Mouse (Mus musculus) duodenum, adult 2 months (tissue): Measurements from ENCODE around the gene Rab34. TPM values are rescaled to one million over a fixed set of nuclear protein-coding genes. Genes with fewer than 3 reads are reported as not detected.

Experiments used
- polyA plus RNA-seq: library from polyadenylated mRNA; depleted of rRNA; stranded (reverse); fragments of >200 nt; gene quantifications from 2 replicates; pipeline ENCODE4 v1.2.3, GENCODE M21; 2012; ENCODE audit warnings: low replicate concordance; rRNA removed

Gene Rab34
- polyA plus RNA-seq: 16.4 and 23.3 TPM in 2 replicates

DNA sequence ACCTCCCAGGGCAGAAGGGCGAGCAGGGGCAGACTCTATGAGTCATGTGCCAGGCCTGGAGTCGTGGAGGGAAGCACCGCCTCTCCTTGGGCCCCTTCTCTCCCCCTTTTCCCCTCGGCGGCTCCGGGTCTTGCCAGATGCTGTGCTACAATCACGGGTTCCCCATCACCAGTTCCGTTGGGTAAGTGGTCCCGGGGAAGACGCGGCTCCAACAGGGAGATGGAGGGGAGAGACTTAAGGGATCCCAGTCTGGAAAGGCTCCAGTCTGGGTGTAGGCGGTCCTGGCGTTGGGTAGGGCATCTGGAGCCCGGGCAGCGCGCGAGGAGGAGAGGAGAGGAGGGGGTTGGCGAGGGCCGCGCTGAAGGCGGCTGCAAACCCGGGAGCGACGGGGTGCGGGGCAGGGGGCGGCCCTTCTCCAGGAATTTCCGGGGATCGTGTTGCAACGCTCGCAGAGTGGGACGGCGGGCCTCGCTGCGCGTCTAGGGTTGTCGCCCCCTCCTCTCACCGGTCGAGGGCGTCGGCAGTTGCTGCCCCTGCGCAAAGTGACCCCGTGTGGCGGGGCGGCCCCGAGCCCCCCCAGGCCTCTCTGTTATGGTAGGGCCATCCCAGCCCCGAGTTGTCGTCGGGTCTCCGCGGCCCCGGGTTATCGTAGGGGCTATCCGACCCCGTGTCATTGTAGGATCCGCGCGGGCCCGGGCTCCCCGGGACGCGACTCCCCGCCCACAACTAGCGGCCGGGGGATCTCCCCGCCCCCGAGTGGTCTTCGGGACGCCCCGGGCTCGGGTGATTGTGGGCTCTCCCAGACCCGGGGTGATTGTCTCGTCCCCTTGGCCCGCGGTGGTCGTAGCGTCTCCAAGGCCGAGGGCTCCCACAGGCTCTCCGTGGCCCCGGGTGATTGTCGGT lies at the start of gene Rab34:
Gene Rab34 (plus strand): TSS at position 100 of the 903 bp plus-strand sequence.

DNA sequence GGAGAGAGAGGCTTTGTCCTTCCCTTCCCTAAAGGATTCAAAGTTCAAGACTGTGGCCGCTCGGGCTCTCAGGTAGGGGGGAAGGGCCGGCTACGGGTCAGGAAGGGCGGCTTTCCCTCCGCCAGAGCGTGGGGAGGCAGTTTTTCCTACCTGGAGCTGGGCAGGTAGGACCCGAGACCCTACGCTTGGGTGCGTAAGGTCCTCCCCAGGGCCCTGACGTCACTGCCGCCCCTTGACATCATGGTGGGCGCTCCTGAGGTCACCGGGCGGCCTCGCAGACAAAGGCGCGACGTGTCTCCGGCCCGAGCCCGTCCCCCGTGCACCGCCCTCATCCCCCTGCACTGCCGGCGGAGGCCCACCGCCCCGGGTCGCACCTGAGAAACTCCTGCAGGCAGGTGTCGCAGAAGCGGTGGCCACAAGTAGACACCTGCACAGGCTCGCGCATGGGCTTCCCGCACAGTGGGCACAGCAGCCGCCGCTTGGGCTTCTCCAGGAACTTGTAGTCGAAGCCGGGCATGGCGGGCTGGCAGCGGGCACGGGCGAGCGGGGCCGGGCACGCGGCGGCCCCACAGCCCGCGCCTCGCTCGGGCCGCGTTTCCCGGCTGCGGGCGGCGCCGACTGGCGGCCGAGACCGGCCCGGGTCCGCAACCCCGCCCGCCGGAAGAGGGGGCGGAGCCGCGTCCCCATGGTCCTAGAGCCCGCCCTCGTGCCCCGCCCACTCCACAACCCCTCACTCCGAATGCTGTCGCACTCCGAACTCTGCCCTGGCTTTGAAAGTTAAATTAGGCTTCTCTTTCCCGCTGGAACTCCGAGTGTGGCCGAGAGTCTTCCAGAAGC lies 23.1 kb upstream of the Rab34 start, which contains the start of gene Traf4:
Gene Traf4 (minus strand): TSS at position 666 of the 837 bp plus-strand sequence.

DNA sequence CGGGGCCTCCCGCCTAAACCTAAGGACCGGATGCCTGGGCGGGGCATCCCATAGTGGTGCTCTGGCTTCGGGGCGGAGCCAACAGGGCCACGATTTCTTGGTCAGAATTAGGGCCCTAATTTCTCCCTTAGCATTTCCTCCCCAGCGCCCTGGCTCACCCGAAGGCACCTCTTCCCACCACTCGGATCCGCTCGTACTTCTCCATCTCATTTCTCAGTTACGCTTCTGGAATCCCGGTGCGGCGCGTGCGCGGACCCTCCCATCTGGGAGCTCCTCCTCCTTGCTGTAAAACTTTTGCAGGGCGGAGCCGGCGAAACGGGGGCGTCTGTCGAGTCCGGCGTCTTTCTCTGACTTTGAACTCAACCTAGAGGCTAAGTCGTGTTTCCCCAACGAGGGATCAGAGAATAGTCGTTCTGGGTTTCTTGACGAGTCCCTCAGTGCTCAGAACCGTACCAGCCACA lies 11.8 kb upstream of the Rab34 start, which contains the start of the genes Nek8 and Tlcd1:
Gene Nek8 (minus strand): TSS at position 274 of the 461 bp plus-strand sequence.
Gene Tlcd1 (plus strand): TSS at position 310 of the 461 bp plus-strand sequence.

DNA sequence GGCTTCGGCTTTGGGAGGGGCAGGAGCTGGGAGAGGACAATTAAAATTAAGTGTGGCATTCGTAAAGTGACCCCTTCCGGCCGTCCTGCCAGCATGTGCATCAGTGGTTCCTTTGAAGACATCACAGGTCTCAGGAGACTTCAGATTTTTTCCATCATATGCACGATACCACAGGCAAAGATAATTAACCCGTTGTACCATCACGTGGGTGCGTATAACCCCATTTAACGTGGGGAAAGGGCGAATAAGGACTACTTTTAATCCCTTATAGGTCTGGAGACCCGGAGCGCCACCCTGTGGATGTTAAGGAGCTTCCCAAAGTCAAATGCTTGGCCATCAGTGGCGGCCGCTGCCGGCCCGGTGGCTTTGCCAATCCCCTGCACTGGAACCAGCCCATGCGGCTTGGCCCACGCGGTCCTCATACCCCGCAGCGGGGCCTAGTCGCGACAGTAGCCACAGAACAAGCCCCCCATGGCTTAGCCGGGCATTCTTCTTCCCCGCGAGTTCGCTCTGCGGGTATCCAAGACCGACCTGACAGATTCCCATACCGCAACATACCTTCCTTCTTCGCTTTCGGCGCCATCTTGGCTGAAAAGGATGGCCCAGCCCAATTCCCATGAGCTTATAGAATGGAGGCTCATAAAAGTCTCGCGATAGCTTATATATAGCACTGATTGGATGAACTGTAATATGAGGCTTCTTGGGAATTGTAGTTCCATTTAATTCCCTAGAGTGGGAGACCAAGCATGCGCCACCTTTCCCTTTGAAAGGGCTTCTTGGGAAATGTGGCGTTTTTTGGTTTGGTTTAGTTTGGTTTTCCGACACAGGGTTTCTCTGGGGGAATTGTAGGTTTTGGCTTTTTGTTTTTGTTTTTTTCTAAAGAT lies 5.0 kb upstream of the Rab34 start, which contains the start of gene Rpl23a:
Gene Rpl23a (minus strand): TSS at position 624 of the 884 bp plus-strand sequence.

DNA sequence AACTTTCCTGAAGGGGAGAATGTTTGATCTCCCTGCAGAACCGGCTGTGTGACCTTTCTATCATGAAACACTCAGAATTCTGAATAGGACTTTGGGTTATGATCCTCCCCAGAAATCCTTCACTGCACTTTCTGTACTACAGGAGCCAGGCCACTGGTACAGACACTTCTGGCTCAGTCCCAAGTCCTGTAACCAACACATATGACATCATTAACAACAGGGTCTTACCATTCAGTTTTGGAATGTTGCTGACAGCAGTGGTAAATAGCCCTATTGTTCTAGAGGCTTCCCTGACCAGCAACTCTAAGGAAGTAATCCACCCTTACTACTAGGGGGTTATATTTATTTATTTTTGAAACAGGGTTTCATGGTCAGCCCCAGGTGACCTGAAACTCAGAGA lies 4.9 kb downstream of the Rab34 start, which contains the start of gene Proca1:
Gene Proca1 (plus strand): TSS at position 280 of the 400 bp plus-strand sequence.

Other genes with a start within 250 kb of the Rab34 start
- gene Phf12, start 205.7 kb upstream of the Rab34 start, polyA plus RNA-seq: 27.3 and 36.2 TPM in 2 replicates
- 3.5 and 5.1 TPM in 2 replicates for gene Dhrs13, start 156.2 kb upstream of the Rab34 start, polyA plus RNA-seq
- 18.4 and 20.2 TPM in 2 replicates for gene Flot2, start 150.5 kb upstream of the Rab34 start, polyA plus RNA-seq
- 18.0 and 20.9 TPM in 2 replicates for gene Eral1, start 108.0 kb upstream of the Rab34 start, polyA plus RNA-seq
- 16.0 and 18.4 TPM in 2 replicates for gene Fam222b, start 93.8 kb upstream of the Rab34 start, polyA plus RNA-seq
- 110 and 140 TPM in 2 replicates for gene Traf4, start 22.8 kb upstream of the Rab34 start, polyA plus RNA-seq
- 4.4 and 8.1 TPM in 2 replicates for gene Nek8, start 11.8 kb upstream of the Rab34 start, polyA plus RNA-seq
- 13.9 and 16.6 TPM in 2 replicates for gene Tlcd1, start 11.7 kb upstream of the Rab34 start, polyA plus RNA-seq
- gene Rpl23a, start 4.8 kb upstream of the Rab34 start, polyA plus RNA-seq: 21.1 and 31.3 TPM in 2 replicates
- gene Proca1, start 5.0 kb downstream of the Rab34 start, polyA plus RNA-seq: 0.08 TPM in 1 of 2 replicates, not detected in the other
- gene Sdf2, start 57.3 kb downstream of the Rab34 start, polyA plus RNA-seq: 59.0 and 80.1 TPM in 2 replicates
- gene Supt6, start 57.6 kb downstream of the Rab34 start, polyA plus RNA-seq: 26.9 and 28.7 TPM in 2 replicates
- gene 2610507B11Rik, start 73.3 kb downstream of the Rab34 start, polyA plus RNA-seq: 62.4 and 65.4 TPM in 2 replicates
- 0.12 and 0.16 TPM in 2 replicates for gene BC030499, start 102.4 kb downstream of the Rab34 start, polyA plus RNA-seq
- gene Spag5, start 113.1 kb downstream of the Rab34 start, polyA plus RNA-seq: 7.9 and 16.4 TPM in 2 replicates
- 13.5 and 30.0 TPM in 2 replicates for gene Aldoc, start 134.5 kb downstream of the Rab34 start, polyA plus RNA-seq
- 90.6 and 95.6 TPM in 2 replicates for gene Pigs, start 140.0 kb downstream of the Rab34 start, polyA plus RNA-seq
- gene Unc119, start 155.1 kb downstream of the Rab34 start, polyA plus RNA-seq: 15.2 and 20.6 TPM in 2 replicates
- not detected in 2 replicates for gene Foxn1, start 198.1 kb downstream of the Rab34 start, polyA plus RNA-seq
- gene Slc13a2, start 233.8 kb downstream of the Rab34 start, polyA plus RNA-seq: 12.7 and 401 TPM in 2 replicates